Mouse (Mus musculus) spleen, adult 2 months (tissue): ENCODE data around the gene Usp38. TPM values are rescaled to one million over a fixed set of nuclear protein-coding genes. Genes with fewer than 3 reads are reported as not detected.
"Not testable (repeated sequence)": the region's sequence is repeated elsewhere in the genome, so short reads cannot be mapped to it uniquely, and the experiment has no call there.

Source experiments
- DNase-seq, 2 experiments: peaks; one replicate each; pipeline versions ENCODE4 v3.0.0 to v3.0.0-alpha.2; 2012 to 2021; ENCODE audit warnings: low spot score in 2 of 2, low read depth in 1 of 2
- H3K27ac ChIP-seq: fragments of 200-500 bp; 2 replicates; pipeline ENCODE4 v1.5.1; 2012; ENCODE audit warnings: low read length, inconsistent platforms; ENCODE audit not compliant: insufficient read depth
- H3K27me3 ChIP-seq: fragments of 200-500 bp; 2 replicates; pipeline ENCODE4 v1.6.1; 2012; ENCODE audit warnings: mild to moderate bottlenecking, moderate library complexity, low read length, inconsistent platforms; ENCODE audit not compliant: control insufficient read depth, insufficient read depth
- H3K36me3 ChIP-seq: fragments of 200-500 bp; 2 replicates; pipeline ENCODE4 v1.6.1; 2012; ENCODE audit warnings: mild to moderate bottlenecking, low read length, inconsistent platforms; ENCODE audit not compliant: control insufficient read depth, insufficient read depth
- H3K4me1 ChIP-seq: fragments of 200-500 bp; 2 replicates; pipeline ENCODE4 v1.6.1; 2011; ENCODE audit warnings: inconsistent platforms; ENCODE audit not compliant: control insufficient read depth, insufficient read depth, insufficient read length
- H3K4me3 ChIP-seq: fragments of 200-500 bp; 2 replicates; pipeline ENCODE4 v1.5.1; 2011; ENCODE audit warnings: mild to moderate bottlenecking, inconsistent platforms; ENCODE audit not compliant: insufficient read depth, insufficient read length; ENCODE audit errors: extremely low read depth
- CTCF ChIP-seq: fragments of 200-500 bp; IDR thresholded peaks from 2 replicates; pipeline ENCODE4 v1.5.1; 2011; ENCODE audit warnings: mild to moderate bottlenecking, inconsistent platforms; ENCODE audit not compliant: insufficient read depth, insufficient read length, insufficient replicate concordance; ENCODE audit errors: extremely low read depth
- POLR2A ChIP-seq: fragments of 200-500 bp; IDR thresholded peaks from 2 replicates; pipeline ENCODE4 v1.6.1; 2011; ENCODE audit warnings: low read depth, low read length, inconsistent platforms
- WGBS: fragments of 180-500 bp; shearing (Covaris S2); methylation state at CpG from one replicate; pipeline ENCODE4 v1.1.7; 2018; 5-methylcytosine and 5-hydroxymethylcytosine counted together
- polyA plus RNA-seq: library from polyadenylated mRNA; depleted of rRNA; stranded (reverse); fragments of >200 nt; gene quantifications from 2 replicates; pipeline ENCODE4 v1.2.3, GENCODE M21; 2012; rRNA removed

The Usp38 gene
- 11.3 and 15.6 TPM in 2 replicates for polyA plus RNA-seq

DNA sequence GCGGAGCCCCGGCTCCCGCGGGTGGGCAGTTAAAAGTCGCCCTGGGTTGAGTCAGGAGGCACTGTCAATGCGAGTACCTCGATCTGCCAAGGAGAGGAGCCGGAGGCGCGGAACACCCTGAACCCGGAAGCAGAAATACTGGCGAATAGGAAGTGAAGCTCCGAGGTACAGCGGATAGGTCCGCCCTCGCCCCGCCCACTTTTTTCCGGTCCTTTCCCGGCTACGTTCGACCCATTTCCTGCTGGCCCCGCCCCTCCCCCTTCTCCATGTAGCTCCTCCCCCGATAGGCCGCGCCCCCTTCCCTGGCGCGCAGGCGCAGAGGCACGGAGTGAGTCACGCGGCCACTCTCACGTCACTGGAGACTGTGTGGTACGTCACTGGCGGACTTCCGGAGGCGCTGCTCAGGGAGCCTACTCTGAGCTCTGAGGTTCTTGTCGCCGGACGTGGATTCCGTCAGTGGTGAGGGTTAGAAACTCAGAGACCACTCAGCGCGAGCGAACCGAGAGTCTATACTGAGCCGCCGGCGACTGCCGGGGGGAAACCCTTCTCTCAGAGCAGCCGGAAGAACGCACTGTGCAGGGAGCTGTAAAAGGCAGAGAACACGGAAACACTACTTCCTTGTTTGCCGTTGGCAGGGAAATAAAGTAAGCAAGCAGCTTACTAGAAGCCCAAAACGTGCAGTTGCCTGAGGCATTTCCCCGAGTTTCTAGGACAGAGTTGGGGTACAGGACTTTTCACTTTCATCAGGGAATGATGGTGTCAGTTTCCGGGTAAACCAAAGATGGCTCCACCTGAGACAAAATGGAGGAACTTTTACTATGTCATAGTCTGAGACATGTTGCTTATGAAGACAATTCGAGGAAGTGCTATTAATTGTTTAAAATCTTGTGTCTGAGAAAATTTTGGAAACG lies at the start of gene Usp38:
TSS of gene Usp38 (minus strand) at position 140 of the 911 bp plus-strand sequence.
- DNase-seq: peak; percentile 98 to 99
- TF ChIP-seq CTCF: no peak
- peak; percentile 89 for TF ChIP-seq POLR2A
- peak within 1 kb of the TSS; percentile 99 for H3K27ac ChIP-seq
- no peaks in the 10 kb centered on the region for H3K36me3 ChIP-seq
- peaks cover 2% of the 10 kb centered on the region; the same call in 1 of the 2 replicates for H3K4me1 ChIP-seq
- no peaks in the 10 kb centered on the region for H3K27me3 ChIP-seq
- WGBS: 2% methylated on average over 57 of the region's 57 CpGs
- H3K4me3 ChIP-seq: peak within 1 kb of the TSS; percentile 87

- Histone ChIP-seq H3K4me1 (no peaks in the 10 kb centered on the region), H3K4me3 (no peak overlapping the region), H3K27ac (no peak overlapping the region), H3K36me3 (no peaks in the 10 kb centered on the region), H3K27me3 (no peaks in the 10 kb centered on the region)
- DNase-seq: no peak
- TF ChIP-seq CTCF: no peak
- no peak for TF ChIP-seq POLR2A
- WGBS: 75% methylated on average over 3 of the region's 3 CpGs
Measured at GRCm38 (mm10) chr8:81062566-81062965, 47.8 kb upstream of the Usp38 start.

- WGBS: 4% methylated on average over 3 of the region's 3 CpGs
- Histone ChIP-seq H3K4me1 (no peaks in the 10 kb centered on the region), H3K27ac (no peak overlapping the region), H3K4me3 (no peak overlapping the region), H3K27me3 (no peaks in the 10 kb centered on the region), H3K36me3 (no peaks in the 10 kb centered on the region)
- peak in 1 of 2 experiments; percentile 17 for DNase-seq
- no peak for TF ChIP-seq POLR2A
Measured at GRCm38 (mm10) chr8:81061950-81062349, 47.2 kb upstream of the Usp38 start.

DNA sequence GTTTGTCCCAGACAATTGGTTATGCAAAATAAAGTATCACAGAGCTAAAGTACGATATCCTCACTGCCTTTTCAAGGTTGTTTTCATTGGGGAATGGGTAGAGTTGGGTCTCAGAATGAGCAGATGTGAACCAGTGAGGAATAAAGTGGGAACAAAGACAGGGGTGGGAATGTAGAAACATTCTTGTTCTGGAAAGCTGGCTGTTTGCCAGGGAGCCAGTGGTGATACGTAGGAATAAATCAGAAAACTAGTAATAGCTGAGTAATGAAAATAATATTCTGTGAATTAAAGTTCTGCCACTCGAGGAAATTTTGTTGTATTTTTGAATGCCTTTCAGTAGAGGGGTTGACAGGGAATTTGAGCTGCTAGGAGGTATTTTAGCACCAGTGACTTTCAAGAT lies 29.5 kb upstream of the Usp38 start:
- no peaks in the 10 kb centered on the region for H3K27me3 ChIP-seq
- no peak for DNase-seq
- H3K4me1 ChIP-seq: no peaks in the 10 kb centered on the region
- H3K36me3 ChIP-seq: no peaks in the 10 kb centered on the region
- WGBS: 85% methylated on average over 3 of the region's 3 CpGs
- TF ChIP-seq CTCF (no peak), POLR2A (no peak)
- H3K4me3 ChIP-seq: no peak overlapping the region
- no peak overlapping the region for H3K27ac ChIP-seq

DNA sequence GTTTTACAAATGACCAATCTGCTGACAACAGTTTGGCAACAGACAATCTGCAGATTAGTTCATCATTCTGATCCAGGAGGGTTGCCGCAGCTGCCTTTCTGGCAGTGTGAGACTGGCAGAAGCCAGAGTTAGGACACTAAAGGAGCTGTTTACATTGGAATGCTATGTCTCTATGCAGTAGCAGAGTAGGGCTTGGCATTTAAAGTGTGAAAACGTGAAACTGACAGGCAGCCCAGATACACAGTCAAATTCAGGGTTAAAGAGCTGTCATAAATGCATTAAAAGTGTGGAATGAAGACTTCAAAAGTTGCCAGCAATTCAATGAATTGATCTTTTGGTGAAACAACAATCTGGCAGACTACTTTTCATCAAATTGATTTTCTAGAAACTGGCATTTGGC lies 13.3 kb upstream of the Usp38 start:
- Histone ChIP-seq H3K4me1 (no peaks in the 10 kb centered on the region), H3K27me3 (no peaks in the 10 kb centered on the region), H3K27ac (no peak overlapping the region), H3K4me3 (no peak overlapping the region), H3K36me3 (no peaks in the 10 kb centered on the region)
- WGBS: 67% methylated on average over 2 of the region's 2 CpGs
- TF ChIP-seq CTCF (no peak), POLR2A (no peak)
- DNase-seq: no peak

- not testable (repeated sequence) for H3K4me3 ChIP-seq, H3K27me3 ChIP-seq, H3K36me3 ChIP-seq, H3K4me1 ChIP-seq, H3K27ac ChIP-seq, DNase-seq
- 95% methylated on average over 8 of the region's 8 CpGs for WGBS
Measured at GRCm38 (mm10) chr8:81017548-81017947, 2.8 kb upstream of the Usp38 start.

- DNase-seq: no peak
- H3K27ac ChIP-seq: peak overlapping the region; percentile 89
- peak overlapping the region; percentile 82 for H3K4me3 ChIP-seq
- TF ChIP-seq POLR2A: no peak
- TF ChIP-seq CTCF: no peak
- under 1% methylated on average over 45 of the region's 45 CpGs for WGBS
- peaks cover 3% of the 10 kb centered on the region for H3K36me3 ChIP-seq
- no peaks in the 10 kb centered on the region for H3K27me3 ChIP-seq
- H3K4me1 ChIP-seq: peaks cover 2% of the 10 kb centered on the region; the same call in 1 of the 2 replicates
Measured at GRCm38 (mm10) chr8:81013811-81014530, 757 bp downstream of the Usp38 start.
